Mouse (Mus musculus) lung, embryonic 15.5 days (tissue): ENCODE measurements around the gene Tbl2. TPM values are rescaled to one million over a fixed set of nuclear protein-coding genes. Genes with fewer than 3 reads are reported as not detected.

Experiments used
- ATAC-seq: fragments of 200-750 bp; cut with Nextera tagmentation; 2 replicates; pipeline ENCODE4 v1.8.0; 2017; ENCODE audit warnings: moderate number of reproducible peaks, borderline replicate concordance; ENCODE audit not compliant: low FRiP score, low TSS enrichment; ENCODE audit errors: extremely low read depth
- H3K27ac ChIP-seq: fragments of 300-500 bp; sonication (generic); 2 replicates; pipeline ENCODE4 v1.5.1; 2015; ENCODE audit warnings: moderate library complexity, mild to moderate bottlenecking, inconsistent platforms
- H3K27me3 ChIP-seq: fragments of 300-500 bp; sonication (generic); 2 replicates; pipeline ENCODE4 v1.6.1; 2015; ENCODE audit warnings: inconsistent platforms
- H3K36me3 ChIP-seq: fragments of 300-500 bp; sonication (generic); 2 replicates; pipeline ENCODE4 v1.6.1; 2015; ENCODE audit warnings: inconsistent platforms
- H3K4me1 ChIP-seq: fragments of 300-500 bp; sonication (generic); 2 replicates; pipeline ENCODE4 v1.6.1; 2015; ENCODE audit warnings: inconsistent platforms
- H3K4me2 ChIP-seq: fragments of 300-500 bp; sonication (generic); 2 replicates; pipeline ENCODE4 v1.6.1; 2015; ENCODE audit warnings: inconsistent platforms, mild to moderate bottlenecking, moderate library complexity
- H3K4me3 ChIP-seq: fragments of 300-500 bp; sonication (generic); 2 replicates; pipeline ENCODE4 v1.5.1; 2015; ENCODE audit warnings: mild to moderate bottlenecking, inconsistent platforms
- H3K9ac ChIP-seq: fragments of 300-500 bp; sonication (generic); 2 replicates; pipeline ENCODE4 v1.6.1; 2015; ENCODE audit warnings: inconsistent platforms
- H3K9me3 ChIP-seq: fragments of 300-500 bp; sonication (generic); 2 replicates; pipeline ENCODE4 v1.6.1; 2016; ENCODE audit warnings: inconsistent platforms
- WGBS: fragments of 180-500 bp; shearing (Covaris S2); methylation state at CpG from one replicate; pipeline ENCODE4 v1.1.7; 2015; 5-methylcytosine and 5-hydroxymethylcytosine counted together
- polyA plus RNA-seq: library from polyadenylated mRNA; unstranded; fragments of >200 nt; fragmentation: Nextera tagmentation; extraction: Ambion mirVana; gene quantifications from 2 replicates; pipeline ENCODE4 v1.2.1, GENCODE M21; 2015

Tbl2 gene
- polyA plus RNA-seq, 1 experiment from 2014 or later, result 21.4 TPM

- WGBS, result 94% methylated on average over 4 of the region's 4 CpGs
These were observed 7.0 kb downstream of the Tbl2 start for GRCm38 (mm10) chr5:135156496-135156895.

GRCm38 (mm10) chr5:135161221-135161620 lies 11.8 kb downstream of the Tbl2 start:
- no peak for ATAC-seq
- Histone ChIP-seq H3K4me3 (no peak overlapping the region), H3K36me3 (peaks cover 57% of the 10 kb centered on the region), H3K9ac (no peak overlapping the region), H3K4me2 (no peak overlapping the region), H3K27ac (no peak overlapping the region), H3K27me3 (no peaks in the 10 kb centered on the region), H3K9me3 (no peaks in the 10 kb centered on the region), H3K4me1 (no peaks in the 10 kb centered on the region)
- whole genome bisulfite sequencing, result 95% methylated on average over 4 of the region's 4 CpGs

More at GRCm38 (mm10) chr5:135156496-135156895, 7.0 kb downstream of the Tbl2 start:
- Histone ChIP-seq H3K36me3 (peaks cover 84% of the 10 kb centered on the region), H3K9me3 (no peaks in the 10 kb centered on the region), H3K27me3 (no peaks in the 10 kb centered on the region), H3K4me1 (no peaks in the 10 kb centered on the region), H3K27ac (no peak overlapping the region), H3K4me2 (no peak overlapping the region), H3K4me3 (no peak overlapping the region), H3K9ac (no peak overlapping the region)
- no peak for ATAC-seq

DNA sequence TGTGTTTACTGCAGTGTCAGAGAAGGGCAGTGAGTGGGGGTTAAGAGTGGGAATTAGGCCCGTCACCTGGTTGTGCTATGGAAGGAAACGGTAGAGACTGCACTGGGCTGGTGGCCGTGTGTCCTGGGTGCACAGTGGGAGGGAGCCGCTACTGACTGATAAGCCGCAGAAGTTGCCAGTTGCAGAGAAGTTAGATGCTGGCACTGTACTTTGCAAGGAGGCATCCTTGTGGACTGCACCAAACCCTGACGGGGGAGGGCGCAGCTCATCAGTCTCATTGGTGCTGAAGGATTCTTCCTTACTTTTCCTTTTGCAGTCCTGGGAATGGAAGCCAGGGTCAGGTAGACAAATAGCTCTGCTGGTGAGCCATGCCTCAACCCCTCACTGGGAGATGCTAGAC lies 12.2 kb downstream of the Tbl2 start:
- H3K4me3 ChIP-seq, result no peak overlapping the region
- H3K9me3 ChIP-seq, result no peaks in the 10 kb centered on the region
- no peaks in the 10 kb centered on the region for H3K27me3 ChIP-seq
- no peaks in the 10 kb centered on the region for H3K4me1 ChIP-seq
- peaks cover 53% of the 10 kb centered on the region for H3K36me3 ChIP-seq
- no peak for ATAC-seq
- H3K9ac ChIP-seq, result no peak overlapping the region
- WGBS, result 85% methylated on average over 7 of the region's 7 CpGs
- no peak overlapping the region for H3K27ac ChIP-seq
- no peak overlapping the region for H3K4me2 ChIP-seq

- Histone ChIP-seq H3K4me1 (no peaks in the 10 kb centered on the region), H3K9me3 (no peaks in the 10 kb centered on the region), H3K27ac (no peak overlapping the region), H3K9ac (no peak overlapping the region), H3K4me3 (no peak overlapping the region), H3K4me2 (no peak overlapping the region), H3K27me3 (no peaks in the 10 kb centered on the region), H3K36me3 (peaks cover 46% of the 10 kb centered on the region)
- ATAC-seq, result no peak
- WGBS, result 90% methylated on average over 8 of the region's 8 CpGs
These were observed 12.9 kb downstream of the Tbl2 start for GRCm38 (mm10) chr5:135162361-135162760.

DNA sequence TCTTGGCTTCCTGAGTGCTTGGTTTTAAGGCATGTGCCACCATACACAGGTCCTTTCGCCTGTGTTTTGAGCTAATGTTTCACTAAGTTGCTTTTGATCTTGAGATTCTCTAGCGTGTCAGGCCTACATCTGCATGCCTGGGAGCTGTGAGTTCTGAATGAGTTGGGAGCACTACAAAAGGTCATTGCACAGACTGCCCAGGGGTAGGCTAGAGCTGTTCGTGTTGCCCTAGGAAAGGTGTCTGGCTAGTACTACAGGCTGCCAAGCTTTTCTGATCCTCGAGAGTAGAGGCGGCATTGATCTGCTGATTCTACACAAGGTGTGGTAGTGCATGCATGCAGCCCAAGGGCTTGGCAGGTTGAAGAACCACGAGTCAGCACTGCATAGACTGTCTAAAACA lies 13.4 kb downstream of the Tbl2 start:
- no peaks in the 10 kb centered on the region; the same call in 1 of the 2 replicates for H3K4me1 ChIP-seq
- ATAC-seq, result no peak
- 73% methylated on average over 6 of the region's 6 CpGs for WGBS
- no peaks in the 10 kb centered on the region for H3K9me3 ChIP-seq
- no peak overlapping the region for H3K9ac ChIP-seq
- H3K36me3 ChIP-seq, result peaks cover 44% of the 10 kb centered on the region
- H3K27ac ChIP-seq, result no peak overlapping the region
- H3K27me3 ChIP-seq, result no peaks in the 10 kb centered on the region
- H3K4me2 ChIP-seq, result no peak overlapping the region
- no peak overlapping the region for H3K4me3 ChIP-seq

DNA sequence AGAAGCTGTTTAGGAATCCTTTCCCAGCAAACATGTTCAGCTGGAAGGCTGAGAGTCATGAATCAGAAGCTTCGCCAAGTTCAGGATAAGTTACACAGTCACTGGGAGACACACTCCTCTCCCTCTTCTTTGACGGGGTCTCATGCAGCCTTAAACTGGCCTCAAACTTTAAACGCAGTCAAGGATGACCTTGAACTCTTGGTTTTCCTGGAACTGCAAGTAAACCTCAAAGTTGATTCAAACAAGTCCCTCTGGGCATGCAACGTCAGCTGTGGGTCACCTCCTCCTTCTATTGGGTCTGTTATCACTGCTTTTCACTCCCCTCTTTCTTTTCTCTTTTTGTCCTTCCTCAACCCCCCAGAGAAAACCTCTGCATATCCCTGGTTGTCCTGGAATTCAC lies 17.5 kb downstream of the Tbl2 start:
- H3K4me2 ChIP-seq, result no peak overlapping the region
- no peaks in the 10 kb centered on the region for H3K9me3 ChIP-seq
- no peak overlapping the region for H3K4me3 ChIP-seq
- H3K9ac ChIP-seq, result no peak overlapping the region
- H3K36me3 ChIP-seq, result peaks cover 10% of the 10 kb centered on the region
- H3K27me3 ChIP-seq, result no peaks in the 10 kb centered on the region
- peaks cover 11% of the 10 kb centered on the region for H3K4me1 ChIP-seq
- ATAC-seq, result no peak
- WGBS, result 73% methylated on average over 4 of the region's 4 CpGs
- no peak overlapping the region for H3K27ac ChIP-seq

DNA sequence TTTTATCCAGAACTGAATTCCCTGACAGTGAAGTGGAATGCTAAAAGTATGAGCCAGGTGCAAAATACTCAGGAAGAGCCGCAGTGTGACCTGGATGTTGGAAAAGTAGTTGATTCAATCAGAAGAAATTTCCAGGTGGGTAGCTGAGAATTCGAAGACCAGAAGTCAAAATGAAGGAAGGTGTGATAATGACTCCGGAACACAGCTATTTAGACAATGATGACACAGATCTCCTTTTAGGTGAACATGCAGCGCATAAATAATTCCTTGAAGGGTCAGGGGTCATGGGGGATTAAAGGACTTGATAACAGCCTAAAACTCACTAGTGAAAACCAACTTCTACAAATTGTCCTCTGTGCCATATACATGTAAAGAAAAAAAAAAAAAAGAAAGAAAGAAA lies 18.0 kb downstream of the Tbl2 start:
- Histone ChIP-seq H3K4me1 (peaks cover 11% of the 10 kb centered on the region), H3K27ac (no peak overlapping the region), H3K27me3 (no peaks in the 10 kb centered on the region), H3K9me3 (no peaks in the 10 kb centered on the region), H3K4me2 (no peak overlapping the region), H3K9ac (no peak overlapping the region), H3K36me3 (peaks cover 12% of the 10 kb centered on the region), H3K4me3 (no peak overlapping the region)
- 91% methylated on average over 4 of the region's 4 CpGs for WGBS
- no peak for ATAC-seq

GRCm38 (mm10) chr5:135168063-135169062 lies 18.9 kb downstream of the Tbl2 start, which contains the start of gene Bcl7b:
Bcl7b (plus strand) TSS chr5:135168283.
- H3K27ac ChIP-seq, result peak within 1 kb of the TSS; percentile 97
- 2% methylated on average over 83 of the region's 95 CpGs for WGBS
- H3K4me3 ChIP-seq, result peak within 1 kb of the TSS; percentile 64
- no peaks in the 10 kb centered on the region for H3K27me3 ChIP-seq
- peak within 1 kb of the TSS; percentile 86 for H3K4me2 ChIP-seq
- H3K9me3 ChIP-seq, result no peaks in the 10 kb centered on the region
- H3K4me1 ChIP-seq, result peaks cover 11% of the 10 kb centered on the region
- ATAC-seq, result peak; percentile 98
- peak within 1 kb of the TSS; percentile 73 for H3K9ac ChIP-seq
- H3K36me3 ChIP-seq, result peaks cover 20% of the 10 kb centered on the region

DNA sequence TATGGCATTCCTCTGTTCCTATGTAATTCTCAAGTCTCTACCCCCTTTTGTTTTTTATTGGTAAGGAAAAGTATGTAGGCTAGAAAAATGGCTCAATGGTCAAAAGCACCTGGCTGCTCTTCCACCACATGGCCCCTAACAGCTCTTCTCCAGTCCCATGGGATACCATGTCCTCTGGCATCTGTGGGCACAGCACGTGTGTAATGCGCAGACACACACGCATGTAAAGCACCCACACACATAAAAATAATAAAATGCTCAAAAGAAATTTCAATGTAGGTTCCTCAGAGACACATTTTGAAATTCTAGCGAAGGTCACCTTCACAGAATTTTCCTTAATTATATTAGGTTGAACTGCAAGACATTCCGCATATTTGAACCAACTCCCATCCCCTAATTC lies 20.0 kb downstream of the Tbl2 start:
- H3K27ac ChIP-seq, result no peak overlapping the region; the same call in 1 of the 2 replicates
- 90% methylated on average over 5 of the region's 5 CpGs for WGBS

GRCm38 (mm10) chr5:135171688-135172220 lies 22.3 kb downstream of the Tbl2 start:
- Histone ChIP-seq H3K4me3 (no peak overlapping the region), H3K9me3 (no peaks in the 10 kb centered on the region), H3K4me1 (peaks cover 11% of the 10 kb centered on the region), H3K36me3 (peaks cover 45% of the 10 kb centered on the region), H3K4me2 (no peak overlapping the region), H3K9ac (no peak overlapping the region), H3K27ac (no peak overlapping the region), H3K27me3 (no peaks in the 10 kb centered on the region)
- ATAC-seq, result no peak
- 91% methylated on average over 6 of the region's 6 CpGs for WGBS

More for the DNA sequence above, 20.0 kb downstream of the Tbl2 start:
- peaks cover 11% of the 10 kb centered on the region for H3K4me1 ChIP-seq
- H3K4me3 ChIP-seq, result peak overlapping the region; percentile 64
- H3K27me3 ChIP-seq, result no peaks in the 10 kb centered on the region
- no peak for ATAC-seq
- peak overlapping the region; percentile 66 for H3K9ac ChIP-seq
- no peaks in the 10 kb centered on the region for H3K9me3 ChIP-seq
- peak overlapping the region; percentile 86 for H3K4me2 ChIP-seq
- peaks cover 31% of the 10 kb centered on the region for H3K36me3 ChIP-seq

DNA sequence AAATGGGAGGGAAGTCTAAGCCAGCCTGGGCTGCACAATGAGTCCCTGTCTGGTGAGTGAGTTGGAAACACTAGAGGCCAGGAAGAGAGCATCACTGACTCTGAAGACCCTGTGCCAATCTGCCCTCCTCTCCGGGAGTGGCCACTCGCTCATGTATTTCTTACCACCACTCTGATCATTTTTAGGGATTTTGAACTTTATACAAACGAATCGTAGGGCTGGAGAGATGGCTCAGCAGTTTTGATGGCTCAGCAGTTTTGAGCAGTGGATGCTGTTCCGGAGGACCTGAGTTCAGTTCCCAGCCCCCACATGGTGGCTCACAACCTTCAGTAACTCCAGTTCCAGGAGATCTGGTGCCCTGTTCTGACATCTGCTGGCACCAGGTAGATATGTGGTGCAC lies 23.5 kb downstream of the Tbl2 start:
- Histone ChIP-seq H3K27me3 (no peaks in the 10 kb centered on the region), H3K9me3 (no peaks in the 10 kb centered on the region), H3K4me2 (no peak overlapping the region), H3K27ac (no peak overlapping the region), H3K4me1 (peaks cover 11% of the 10 kb centered on the region), H3K9ac (no peak overlapping the region), H3K4me3 (no peak overlapping the region), H3K36me3 (peaks cover 56% of the 10 kb centered on the region)
- ATAC-seq, result no peak
- WGBS, result 85% methylated on average over 5 of the region's 5 CpGs

- Histone ChIP-seq H3K36me3 (peaks cover 75% of the 10 kb centered on the region), H3K9ac (no peak overlapping the region), H3K9me3 (no peaks in the 10 kb centered on the region), H3K27ac (no peak overlapping the region), H3K4me2 (no peak overlapping the region), H3K4me1 (peaks cover under 1% of the 10 kb centered on the region; the same call in 1 of the 2 replicates), H3K4me3 (no peak overlapping the region), H3K27me3 (no peaks in the 10 kb centered on the region)
- ATAC-seq, result no peak
These were observed 25.6 kb downstream of the Tbl2 start for GRCm38 (mm10) chr5:135175086-135175485.
